Mouse (Mus musculus) layer of hippocampus, adult 9-10 months (tissue): ENCODE measurements around the gene Spocd1.

Experiments
- DNase-seq: peaks from one replicate; pipeline ENCODE4 v3.0.0; 2022; ENCODE audit warnings: low spot score

Gene Spocd1

GRCm38 (mm10) chr4:129977256-129977655, 48.2 kb downstream of the Spocd1 start:
- DNase-seq = no peak

GRCm38 (mm10) chr4:129978227-129978626, 49.2 kb downstream of the Spocd1 start:
- DNase-seq = no peak

- DNase-seq = no peak
Observed at GRCm38 (mm10) chr4:129978930-129979329, 49.9 kb downstream of the Spocd1 start.

- no peak for DNase-seq
Observed at GRCm38 (mm10) chr4:129981657-129982056, 52.6 kb downstream of the Spocd1 start.

- DNase-seq = no peak
Observed at GRCm38 (mm10) chr4:129983046-129983445, 54.0 kb downstream of the Spocd1 start.

DNA sequence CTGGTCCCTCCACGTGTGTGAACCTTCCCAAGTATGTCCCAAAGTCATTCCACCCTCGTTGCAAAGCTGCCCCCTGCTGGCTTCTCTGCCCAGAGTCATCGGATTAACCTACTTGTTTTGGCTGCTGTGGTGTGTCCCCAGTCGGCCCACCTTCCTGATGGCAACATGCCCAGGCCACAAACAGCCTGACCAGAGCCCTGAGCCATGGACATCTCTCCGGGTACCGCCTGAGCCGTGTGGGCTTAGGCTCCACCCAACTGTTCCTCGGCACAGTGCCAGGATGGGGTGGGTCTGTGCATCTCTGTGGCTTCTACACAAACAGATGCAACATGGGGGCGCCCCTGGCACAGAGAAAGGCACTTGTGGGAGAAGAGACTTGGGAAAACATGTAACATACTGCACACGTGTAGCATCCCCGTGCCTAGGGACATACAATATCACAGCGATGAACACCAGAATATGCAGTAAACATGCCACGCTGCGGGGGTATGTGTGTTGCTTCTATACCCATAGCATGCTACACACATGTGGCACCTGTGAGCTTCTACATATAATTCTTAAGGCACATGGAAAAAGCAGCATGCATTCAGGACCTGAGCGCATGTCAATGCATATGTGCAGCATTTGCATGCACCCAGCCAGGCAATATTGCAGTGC, 54.8 kb downstream of the Spocd1 start:
- peak; percentile 84 for DNase-seq

DNA sequence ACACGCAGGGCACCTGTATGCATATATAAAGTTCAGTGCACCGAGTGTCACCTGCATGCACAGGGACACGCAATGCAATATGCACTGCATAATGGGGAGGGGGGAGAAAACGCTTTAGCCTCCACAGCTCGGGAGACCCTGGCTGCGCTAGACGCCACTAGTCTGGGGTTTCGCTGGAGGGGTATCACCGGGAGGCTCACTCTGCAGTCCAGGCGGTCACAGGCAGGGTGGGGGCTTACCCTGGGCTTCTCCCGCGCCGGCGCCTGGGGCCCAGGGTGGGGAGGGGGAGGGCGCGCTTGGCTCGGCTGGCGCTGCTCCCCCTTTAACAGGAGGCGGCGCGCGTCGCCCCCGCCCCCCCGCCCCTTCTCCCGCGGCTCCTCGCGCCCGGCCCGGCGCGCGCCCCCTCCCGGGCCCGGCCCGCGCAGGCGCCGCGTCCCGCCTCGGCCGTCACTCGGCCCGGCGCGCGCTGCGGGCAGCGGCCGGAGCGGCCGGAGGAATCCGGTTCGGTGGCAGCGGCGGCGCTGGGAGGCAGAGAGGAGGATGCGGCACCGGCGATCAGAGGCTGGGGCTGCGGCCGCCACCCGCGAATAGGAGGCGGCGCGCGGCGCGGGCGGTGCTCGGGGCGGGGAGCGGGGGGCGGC, 55.5 kb downstream of the Spocd1 start, which contains the start of gene Adgrb2:
TSS of gene Adgrb2 (plus strand) at position 450 of the 641 bp plus-strand sequence.
- no peak for DNase-seq

DNA sequence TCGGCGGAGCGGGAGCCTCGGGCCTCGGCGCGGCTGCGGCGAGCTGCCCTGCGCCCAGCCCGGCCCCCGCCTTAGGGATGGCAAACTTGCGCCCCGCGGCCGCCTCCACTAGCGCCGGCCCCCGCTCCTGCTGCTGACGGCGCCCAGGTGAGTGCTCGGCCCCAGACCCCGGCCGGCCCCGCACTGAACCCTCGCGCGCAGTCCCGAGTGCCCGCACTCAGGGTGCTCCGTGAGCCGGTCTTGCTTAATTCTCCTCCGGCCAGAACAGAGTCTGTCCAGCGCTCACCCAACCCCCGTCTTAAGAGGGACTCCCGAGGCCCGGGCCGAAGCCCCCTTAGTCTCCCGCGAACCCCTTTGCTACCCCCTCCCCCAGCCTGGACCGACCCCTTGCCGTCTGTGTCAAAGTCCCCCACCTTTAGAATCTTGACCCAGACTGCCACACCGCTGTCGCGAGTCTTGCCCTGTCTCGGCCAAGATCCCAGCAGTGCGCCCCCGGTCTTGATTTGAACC, 56.2 kb downstream of the Spocd1 start:
- no peak for DNase-seq

DNA sequence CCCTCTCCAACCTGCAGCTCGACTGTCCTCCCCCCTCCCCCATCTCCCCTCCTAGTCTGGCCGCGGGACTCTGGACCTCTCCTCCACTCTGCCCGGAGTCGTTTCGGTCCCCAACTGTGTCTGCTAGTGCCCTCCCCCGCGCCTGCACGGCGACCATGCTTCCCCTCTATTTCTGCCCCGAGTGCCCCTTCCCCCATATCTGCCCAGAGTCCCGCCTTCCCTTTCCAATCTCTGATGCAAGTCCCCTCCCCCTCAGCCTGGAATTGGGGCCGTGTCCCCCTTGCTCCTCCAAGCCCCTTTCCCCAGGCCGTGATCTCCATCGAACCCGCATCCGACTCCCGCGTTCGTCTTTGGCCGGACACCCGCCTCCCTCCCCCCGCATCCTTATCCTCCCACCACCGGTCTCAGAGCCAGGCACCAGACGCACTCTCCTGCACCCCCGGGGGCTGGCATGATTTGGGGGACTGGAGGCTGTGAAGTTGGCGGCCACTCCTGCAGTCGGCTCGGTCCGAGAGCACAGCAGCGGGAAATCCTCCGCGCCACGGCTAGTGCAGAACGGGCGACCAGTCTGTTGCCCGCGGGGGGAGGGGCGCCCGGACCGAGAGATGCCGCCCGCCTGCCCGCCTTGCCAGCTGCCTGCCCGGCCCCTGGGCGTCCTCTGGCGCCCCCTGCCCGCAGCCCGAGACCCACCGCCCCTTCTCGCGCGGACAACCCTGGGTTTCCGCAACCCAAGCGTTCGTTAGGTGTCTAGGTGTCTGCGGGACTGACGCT, 56.8 kb downstream of the Spocd1 start:
- DNase-seq = no peak

DNA sequence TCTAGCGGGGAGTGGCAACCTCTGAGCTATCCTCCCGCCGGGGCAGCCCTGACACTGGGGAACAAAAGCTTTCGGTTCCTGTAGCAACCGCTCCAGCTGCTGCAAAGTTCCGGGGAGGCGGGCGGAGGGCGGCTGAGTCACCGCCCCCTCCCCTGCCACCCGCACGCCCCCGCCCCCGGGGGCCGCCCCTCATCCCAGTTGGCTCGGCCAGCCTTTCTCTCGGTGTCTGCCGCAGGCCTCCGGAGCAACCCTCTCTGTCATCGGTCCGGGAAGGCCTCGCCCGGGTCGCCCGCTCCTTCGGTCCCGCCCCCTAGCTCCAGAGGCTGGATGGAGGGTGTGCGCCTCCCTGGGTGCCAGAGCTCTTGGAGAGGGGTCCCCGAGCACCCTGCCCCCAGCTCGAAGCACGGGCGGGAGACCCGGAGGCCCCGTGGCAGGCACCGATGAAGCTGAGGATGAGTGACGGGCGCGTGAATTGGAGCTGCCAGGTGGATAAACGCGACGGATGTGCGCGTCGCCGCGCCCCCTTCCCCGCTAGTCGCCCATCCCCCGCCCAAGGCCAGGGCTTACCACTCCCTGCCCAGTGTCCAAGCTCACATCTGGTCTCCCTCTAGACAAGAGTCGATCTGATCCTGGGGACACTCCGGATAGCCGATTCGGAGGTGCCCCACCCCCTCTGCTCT, 58.9 kb downstream of the Spocd1 start:
- DNase-seq = no peak

- DNase-seq = no peak
Observed at GRCm38 (mm10) chr4:129989925-129990324, 60.9 kb downstream of the Spocd1 start.

GRCm38 (mm10) chr4:129992720-129993119, 63.7 kb downstream of the Spocd1 start:
- no peak for DNase-seq

GRCm38 (mm10) chr4:129993213-129993612, 64.2 kb downstream of the Spocd1 start:
- no peak for DNase-seq

DNA sequence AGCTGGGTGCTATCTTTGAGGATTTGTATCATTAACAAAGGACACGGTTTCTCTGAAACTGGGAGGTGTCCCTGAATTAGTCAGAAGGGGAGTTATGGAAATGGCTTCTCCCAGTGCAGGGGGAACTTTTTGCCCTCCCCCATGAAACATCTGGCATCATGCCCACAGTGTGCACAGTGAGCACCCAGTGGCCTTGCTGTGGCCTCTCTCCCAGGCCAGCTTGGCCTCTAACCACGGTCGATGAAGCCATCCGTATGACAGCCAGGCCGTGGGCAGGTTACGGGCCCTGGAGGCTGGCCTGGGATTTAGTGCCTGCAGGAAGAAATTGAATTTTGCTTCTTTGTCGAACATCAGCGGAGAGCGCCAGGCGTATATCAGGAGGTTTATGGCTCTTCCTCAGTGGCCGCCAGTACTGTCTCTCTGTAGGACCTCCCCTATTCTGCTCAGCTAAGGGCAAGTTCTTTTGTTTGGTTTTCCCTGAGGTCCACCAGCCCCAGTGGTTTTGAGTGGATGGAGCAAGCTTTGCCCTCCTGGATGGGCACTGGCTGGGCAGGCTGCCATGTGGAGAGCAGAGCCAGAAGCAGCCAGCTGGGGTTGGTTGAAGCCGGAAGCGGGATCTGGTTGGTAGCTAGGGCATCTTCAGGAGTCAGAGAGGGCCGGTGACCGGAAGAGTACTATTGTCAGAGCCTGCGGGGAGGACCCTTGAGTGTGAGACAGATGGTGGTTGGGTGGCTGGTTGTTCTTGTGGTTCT, 65.1 kb downstream of the Spocd1 start:
- no peak for DNase-seq

GRCm38 (mm10) chr4:129994728-129995127, 65.7 kb downstream of the Spocd1 start:
- DNase-seq = no peak

- DNase-seq = no peak
Observed at GRCm38 (mm10) chr4:129995255-129995654, 66.2 kb downstream of the Spocd1 start.

- no peak for DNase-seq
Observed at GRCm38 (mm10) chr4:129996015-129996414, 67.0 kb downstream of the Spocd1 start.

GRCm38 (mm10) chr4:129998124-129998523, 69.1 kb downstream of the Spocd1 start:
- DNase-seq = no peak

- DNase-seq = no peak
Observed at GRCm38 (mm10) chr4:130001710-130002109, 72.7 kb downstream of the Spocd1 start.

DNA sequence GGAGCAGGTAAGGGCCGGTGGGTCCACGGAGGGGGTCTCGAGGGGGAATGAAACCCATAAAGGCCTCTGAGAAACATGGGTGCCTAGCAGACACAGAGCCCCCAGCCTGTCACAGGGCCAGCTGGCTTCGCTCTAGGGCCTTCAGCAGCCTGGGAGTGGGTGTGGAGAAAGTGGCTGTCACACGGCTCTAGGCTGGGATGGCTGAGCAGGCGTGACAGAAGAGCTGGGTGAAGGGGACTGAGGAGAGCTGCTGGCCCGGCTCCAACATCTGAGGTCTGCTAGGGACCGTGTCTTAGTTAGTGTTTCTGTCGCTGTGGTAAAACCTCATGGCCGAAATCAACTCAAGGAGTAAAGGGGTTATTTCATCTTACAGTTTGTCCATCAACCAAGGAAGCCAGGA, 73.1 kb downstream of the Spocd1 start:
- DNase-seq = no peak

DNA sequence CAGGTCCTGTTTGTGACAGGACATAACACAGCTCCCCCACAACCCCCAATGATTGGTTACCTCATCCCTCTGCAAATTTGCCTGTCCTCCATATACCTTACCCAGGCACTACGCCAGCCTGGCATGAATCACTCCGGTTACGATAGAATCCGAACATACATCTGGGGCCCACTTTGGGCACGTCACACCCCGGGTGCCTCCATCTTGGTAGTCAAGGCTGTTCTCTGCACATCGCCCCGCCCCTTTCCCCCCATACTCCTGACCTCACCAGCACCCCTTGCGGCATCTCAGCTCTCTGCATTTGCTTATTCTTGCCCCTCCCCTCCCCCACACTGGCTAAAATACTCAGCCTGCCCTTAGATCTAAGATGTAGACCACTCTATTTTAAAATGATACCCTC, 76.5 kb downstream of the Spocd1 start:
- DNase-seq = no peak

DNA sequence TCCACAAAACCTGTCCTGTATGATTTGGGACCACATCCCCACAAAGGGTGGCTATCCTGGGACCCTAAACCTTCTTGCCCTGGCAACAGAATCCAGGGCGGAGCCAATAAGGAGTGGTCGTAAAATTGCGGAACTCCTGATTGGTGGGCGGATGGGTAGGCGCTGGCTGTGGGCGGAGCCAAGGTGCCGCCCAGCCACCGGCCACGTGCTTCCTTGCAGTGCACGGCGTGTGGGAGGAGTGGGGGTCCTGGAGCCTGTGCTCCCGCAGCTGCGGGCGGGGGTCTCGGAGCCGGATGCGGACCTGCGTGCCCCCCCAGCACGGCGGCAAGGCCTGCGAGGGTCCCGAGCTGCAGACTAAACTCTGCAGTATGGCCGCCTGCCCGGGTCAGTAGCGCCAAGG, 77.5 kb downstream of the Spocd1 start:
- DNase-seq = no peak
